Mouse (Mus musculus) liver, adult 2 months (tissue): Measurements from ENCODE around the gene Mfsd1. TPM values are rescaled to one million over a fixed set of nuclear protein-coding genes. Genes with fewer than 3 reads are reported as not detected.
A peak's percentile ranks its signal among the peaks of the same experiment; 100 is the strongest.

Experiments
- DNase-seq: peaks from one replicate; pipeline ENCODE4 v3.0.0-alpha.2; 2011; ENCODE audit warnings: low read depth, low spot score; ENCODE audit errors: extremely low read depth
- H3K27ac ChIP-seq: fragments of 200-500 bp; replicated peaks from 2 replicates; pipeline ENCODE4 v1.5.1; 2012; ENCODE audit warnings: low read depth, mild to moderate bottlenecking, control low read depth, inconsistent platforms, low read length; ENCODE audit not compliant: insufficient read depth
- H3K27me3 ChIP-seq: fragments of 200-500 bp; 2 replicates; pipeline ENCODE4 v1.6.1; 2012; ENCODE audit warnings: mild to moderate bottlenecking, moderate library complexity, low read length, inconsistent platforms; ENCODE audit not compliant: control insufficient read depth, insufficient read depth
- H3K36me3 ChIP-seq: fragments of 200-500 bp; 2 replicates; pipeline ENCODE4 v1.6.1; 2012; ENCODE audit warnings: low read length, inconsistent platforms; ENCODE audit not compliant: control insufficient read depth, insufficient read depth
- H3K4me1 ChIP-seq: fragments of 200-500 bp; 2 replicates; pipeline ENCODE4 v1.6.1; 2011; ENCODE audit warnings: low read length; ENCODE audit not compliant: control insufficient read depth, insufficient read depth
- H3K4me3 ChIP-seq: fragments of 200-500 bp; 2 replicates; pipeline ENCODE4 v1.5.1; 2011; ENCODE audit warnings: low read depth, mild to moderate bottlenecking, control low read depth, low read length, moderate library complexity; ENCODE audit not compliant: insufficient read depth
- H3K79me2 ChIP-seq: fragments of 200-500 bp; 2 replicates; pipeline ENCODE4 v1.6.1; 2012; ENCODE audit warnings: inconsistent platforms, mild to moderate bottlenecking, low read length, moderate library complexity; ENCODE audit not compliant: control insufficient read depth, insufficient read depth
- H3K9ac ChIP-seq: fragments of 200-500 bp; 2 replicates; pipeline ENCODE4 v1.6.1; 2012; ENCODE audit warnings: low read depth, mild to moderate bottlenecking, control low read depth, inconsistent platforms, low read length
- CTCF ChIP-seq: fragments of 200-500 bp; IDR thresholded peaks from 2 replicates; pipeline ENCODE4 v1.5.1; 2011; ENCODE audit warnings: low read depth, low read length, control low read depth
- POLR2A ChIP-seq: fragments of 200-500 bp; IDR thresholded peaks from 2 replicates; pipeline ENCODE4 v1.6.1; 2011; ENCODE audit warnings: low read length, control low read depth; ENCODE audit not compliant: insufficient read depth; ENCODE audit errors: extremely low read depth
- WGBS: fragments of 180-500 bp; shearing (Covaris S2); methylation state at CpG from one replicate; pipeline ENCODE4 v1.1.7; 2018; 5-methylcytosine and 5-hydroxymethylcytosine counted together
- polyA plus RNA-seq: library from polyadenylated mRNA; depleted of rRNA; stranded (reverse); fragments of >200 nt; gene quantifications from 2 replicates; pipeline ENCODE4 v1.2.3, GENCODE M21; 2012
- total RNA-seq: library from RNA; depleted of rRNA; stranded (reverse); fragments of >200 nt; gene quantifications from 2 replicates; pipeline ENCODE4 v1.2.3, GENCODE M21; 2014

Gene Mfsd1
- total and polyA plus RNA-seq, 2 experiments, result 60.3 to 86.1 TPM

GRCm38 (mm10) chr3:67555211-67555610, 27.3 kb upstream of the Mfsd1 start:
- TF ChIP-seq POLR2A (no peak), CTCF (no peak)
- Histone ChIP-seq H3K4me3 (no peak overlapping the region), H3K27ac (peak overlapping the region; percentile 68)

GRCm38 (mm10) chr3:67557200-67557651, 25.3 kb upstream of the Mfsd1 start:
- TF ChIP-seq CTCF, result no peak
- Histone ChIP-seq H3K27ac (no peak overlapping the region), H3K4me3 (peak overlapping the region; percentile 30; the same call in 1 of the 2 replicates), H3K4me1 (peaks cover 14% of the 10 kb centered on the region; the same call in 1 of the 2 replicates), H3K79me2 (no peaks in the 10 kb centered on the region), H3K36me3 (no peaks in the 10 kb centered on the region), H3K9ac (no peak overlapping the region), H3K27me3 (no peaks in the 10 kb centered on the region)
- DNase-seq, result no peak
- 69% methylated on average over 14 of the region's 14 CpGs for WGBS

More at GRCm38 (mm10) chr3:67555211-67555610, 27.3 kb upstream of the Mfsd1 start:
- peaks cover 22% of the 10 kb centered on the region; the same call in 1 of the 2 replicates for H3K4me1 ChIP-seq
- H3K36me3 ChIP-seq, result no peaks in the 10 kb centered on the region
- 21% methylated on average over 5 of the region's 5 CpGs for WGBS
- no peaks in the 10 kb centered on the region for H3K79me2 ChIP-seq
- no peaks in the 10 kb centered on the region for H3K27me3 ChIP-seq
- DNase-seq, result peak; percentile 91
- no peak overlapping the region for H3K9ac ChIP-seq

GRCm38 (mm10) chr3:67557718-67558354, 24.7 kb upstream of the Mfsd1 start:
- DNase-seq, result no peak
- WGBS, result 80% methylated on average over 14 of the region's 14 CpGs
- Histone ChIP-seq H3K27ac (no peak overlapping the region), H3K36me3 (no peaks in the 10 kb centered on the region), H3K4me3 (no peak overlapping the region), H3K4me1 (peaks cover 14% of the 10 kb centered on the region; the same call in 1 of the 2 replicates), H3K79me2 (no peaks in the 10 kb centered on the region), H3K9ac (no peak overlapping the region), H3K27me3 (no peaks in the 10 kb centered on the region)
- TF ChIP-seq POLR2A (no peak), CTCF (no peak)

- peaks cover 2% of the 10 kb centered on the region; the same call in 1 of the 2 replicates for H3K4me1 ChIP-seq
These were observed 17.7 kb upstream of the Mfsd1 start for GRCm38 (mm10) chr3:67564731-67565357.

GRCm38 (mm10) chr3:67565540-67566227, 16.9 kb upstream of the Mfsd1 start:
- Histone ChIP-seq H3K27ac (no peak overlapping the region), H3K4me1 (peaks cover 2% of the 10 kb centered on the region; the same call in 1 of the 2 replicates), H3K4me3 (no peak overlapping the region), H3K27me3 (no peaks in the 10 kb centered on the region), H3K9ac (no peak overlapping the region), H3K79me2 (no peaks in the 10 kb centered on the region), H3K36me3 (no peaks in the 10 kb centered on the region)
- TF ChIP-seq CTCF, result no peak
- TF ChIP-seq POLR2A, result no peak
- no peak for DNase-seq
- 69% methylated on average over 8 of the region's 8 CpGs for WGBS

More at GRCm38 (mm10) chr3:67564731-67565357, 17.7 kb upstream of the Mfsd1 start:
- peak; percentile 66 for DNase-seq
- no peak for TF ChIP-seq POLR2A
- TF ChIP-seq CTCF, result peak; percentile 56; the same call in 1 of the 2 replicates
- Histone ChIP-seq H3K79me2 (no peaks in the 10 kb centered on the region), H3K4me3 (no peak overlapping the region), H3K27me3 (no peaks in the 10 kb centered on the region), H3K36me3 (no peaks in the 10 kb centered on the region), H3K27ac (no peak overlapping the region), H3K9ac (no peak overlapping the region)
- WGBS, result 33% methylated on average over 5 of the region's 5 CpGs
